Comparison of ENCODE assay signal across 8 mouse cellular contexts in the genomic region with DNA sequence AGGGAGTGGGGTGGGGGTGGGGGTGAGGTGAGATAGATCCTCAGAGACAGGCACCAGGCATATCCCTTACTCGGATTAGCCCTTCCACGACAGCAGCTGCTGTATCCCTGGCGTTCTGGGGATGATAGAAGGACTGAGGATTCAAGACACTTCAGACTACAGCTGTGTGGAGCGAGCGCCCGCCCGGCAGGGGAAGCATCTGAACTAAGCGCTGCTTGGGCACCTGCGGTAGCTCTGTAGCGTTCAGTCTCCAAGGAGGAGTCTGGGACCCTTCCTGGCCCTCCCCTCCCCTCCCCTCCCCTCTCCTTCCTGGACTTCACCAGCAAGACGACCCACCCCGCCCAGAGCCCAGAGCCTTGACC. TPM values are rescaled to one million over a fixed set of nuclear protein-coding genes. Genes with fewer than 3 reads are reported as not detected.
DNase-seq lines count a peak whose midpoint lies in the region; ATAC-seq and TF ChIP-seq lines count a peak whose summit lies in the region.

No protein-coding gene starts in this region.

- no peak for DNase-seq in heart, adult 2 months
- no peak for DNase-seq in heart, postnatal 14 days
- DNase-seq in thymus, postnatal 4 days = peak; percentile 25
- DNase-seq in thymus, adult 18-20 months = no peak
- no peak for DNase-seq in adrenal gland, adult 18-20 months (ENCODE audit: low spot score in 2 of 2)
- no peak for DNase-seq in left cerebral cortex, postnatal 10 days (ENCODE audit: extremely low spot score in 1 of 2, low spot score in 2 of 2)
- no peak for DNase-seq in frontal cortex, postnatal 14 days (ENCODE audit: low spot score in 2 of 2)

- intact Hi-C loops in heart, adult 2 months (cut with DNase I) = no loop called here
- intact Hi-C loops in heart, postnatal 14 days (cut with DNase I) = loop anchor here (5.0 kb wide), 1 partner anchor 316 kb away; no protein-coding TSS in a partner anchor
- intact Hi-C loops in left cerebral cortex, postnatal 10 days (cut with DNase I) = no loop called here

- no peak for TF ChIP-seq POLR2A in heart, adult 2 months (IDR thresholded peaks at IDR 0.05; ENCODE audit: insufficient read depth, low read depth, low read length)

- no peaks in the 10 kb centered on the region for H3K79me2 ChIP-seq in heart, adult 2 months (replicated peaks; ENCODE audit: control insufficient read depth, insufficient read depth, low read length)

- TF ChIP-seq EP300 in heart, adult 2 months (IDR thresholded peaks at IDR 0.05; ENCODE audit: insufficient read depth, low read depth, low read length) = no peak

- H3K9me3 ChIP-seq in liver, embryonic 12.5 days (replicated peaks) = no peaks in the 10 kb centered on the region

- H3K4me2 ChIP-seq in liver, embryonic 12.5 days = peak overlapping the region; percentile 71

- no peak for ATAC-seq in liver, embryonic 12.5 days

- H3K27me3 ChIP-seq in heart, adult 2 months (ENCODE audit: control insufficient read depth, insufficient read depth, low read length) = no peaks in the 10 kb centered on the region
- peaks cover 48% of the 10 kb centered on the region for H3K27me3 ChIP-seq in liver, embryonic 12.5 days (replicated peaks)

- TF ChIP-seq CTCF in heart, adult 2 months (IDR thresholded peaks at IDR 0.05) = no peak

- H3K36me3 ChIP-seq in heart, adult 2 months (ENCODE audit: control insufficient read depth, insufficient read depth, low read length) = no peaks in the 10 kb centered on the region
- H3K36me3 ChIP-seq in liver, embryonic 12.5 days = no peaks in the 10 kb centered on the region

- 2% methylated on average over 12 of the region's 12 CpGs for WGBS in heart, adult 2 months
- 2% methylated on average over 12 of the region's 12 CpGs for WGBS in liver, embryonic 12.5 days (ENCODE audit: insufficient replicate concordance)

- no peaks in the 10 kb centered on the region for H3K4me1 ChIP-seq in heart, adult 2 months (ENCODE audit: control insufficient read depth, insufficient read depth, low read length)
- peaks cover 12% of the 10 kb centered on the region for H3K4me1 ChIP-seq in liver, embryonic 12.5 days

- no peak overlapping the region for H3K27ac ChIP-seq in heart, adult 2 months
- H3K27ac ChIP-seq in liver, embryonic 12.5 days = no peak overlapping the region

- peak overlapping the region; percentile 68 for H3K9ac ChIP-seq in heart, adult 2 months (ENCODE audit: low read depth, low read length)
- H3K9ac ChIP-seq in liver, embryonic 12.5 days = no peak overlapping the region

- peak overlapping the region; percentile 52 for H3K4me3 ChIP-seq in heart, adult 2 months
- peak overlapping the region; percentile 49 for H3K4me3 ChIP-seq in liver, embryonic 12.5 days

RNA-seq across cellular contexts. Expression of a gene that starts 54.6 kb away (rescaled TPM):
- under 1 TPM; 0.18 to 0.37 TPM for total RNA-seq in heart, adult 2 months (2021)
- polyA plus RNA-seq in heart, adult 2 months (2012; rRNA removed) = 0.26 and 0.37 TPM in 2 replicates
- under 1 TPM; 0.12 to 0.19 TPM for total RNA-seq in heart, postnatal 14 days (2021)
- 0.07 TPM in 1 of 2 replicates, not detected in the other for polyA plus RNA-seq in liver, embryonic 12.5 days (2016; fragmentation: Nextera tagmentation; extraction: Ambion mirVana)
- total RNA-seq in adrenal gland, adult 18-20 months (2021) = under 1 TPM; 0.29 to 0.30 TPM
- total RNA-seq in left cerebral cortex, postnatal 10 days (2021) = 10 to 100 TPM; 79.8 to 88.2 TPM

Comparison
In these comparisons a context has a peak if more than half of its experiments do, and no peak if none do; other contexts are left out.
1. RNA of a gene that starts 54.6 kb away (total RNA-seq): 79.8 to 88.2 TPM in left cerebral cortex, postnatal 10 days; 0.18 to 0.37 TPM in heart, adult 2 months, 0.29 to 0.30 TPM in adrenal gland, adult 18-20 months and 0.12 to 0.19 TPM in heart, postnatal 14 days; every median in the first group is over 10 times any median in the second.